Mouse (Mus musculus): Measurements from ENCODE around the gene Zfp770.

DNA sequence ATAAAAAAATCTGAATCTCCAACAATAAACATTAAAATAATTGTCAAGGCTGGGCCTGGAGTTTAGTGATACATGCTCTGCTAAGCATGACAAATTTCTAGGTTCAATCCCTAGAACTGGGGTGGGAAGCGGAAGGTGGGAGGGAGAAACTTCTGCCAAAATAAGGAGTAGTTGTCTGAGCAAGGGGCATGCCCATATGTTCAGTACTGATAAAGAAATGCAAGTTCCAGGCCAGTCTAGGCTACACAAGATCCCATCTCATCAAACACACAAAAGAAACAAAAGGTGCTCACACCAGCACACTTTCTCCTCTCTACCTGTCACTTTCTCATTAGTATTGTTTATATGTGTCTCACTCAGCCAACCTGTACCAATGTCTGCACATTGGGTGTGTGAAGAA, 44.6 kb downstream of the Zfp770 start:
- peak; percentile 52 for TF ChIP-seq EP300 (IDR thresholded peaks at IDR 0.05; ENCODE audit: low read depth)
- no peak for TF ChIP-seq CTCF (IDR thresholded peaks at IDR 0.05; ENCODE audit: low read depth)
